Mouse (Mus musculus) forebrain, postnatal 0 days (tissue): ENCODE measurements around the gene Coro7. TPM values are rescaled to one million over a fixed set of nuclear protein-coding genes. Genes with fewer than 3 reads are reported as not detected.

Source experiments
- ATAC-seq: fragments of 200-750 bp; cut with Nextera tagmentation; 2 replicates; pipeline ENCODE4 v1.8.0; 2017; ENCODE audit warnings: mild to moderate bottlenecking, moderate library complexity
- DNase-seq: peaks from one replicate; pipeline ENCODE4 v3.0.0-alpha.2; 2015
- H3K27ac ChIP-seq: fragments of 300-500 bp; sonication (generic); 2 replicates; pipeline ENCODE4 v1.5.1; 2014; ENCODE audit warnings: low read depth, mild to moderate bottlenecking, antibody characterized with exemption, low read length, moderate library complexity, mixed read lengths
- H3K27me3 ChIP-seq: fragments of 300-500 bp; sonication (generic); 2 replicates; pipeline ENCODE4 v1.6.1; 2014; ENCODE audit warnings: mild to moderate bottlenecking, low read length, mixed read lengths; ENCODE audit not compliant: insufficient read depth
- H3K36me3 ChIP-seq: fragments of 300-500 bp; sonication (generic); 2 replicates; pipeline ENCODE4 v1.6.1; 2014; ENCODE audit warnings: mild to moderate bottlenecking, moderate library complexity; ENCODE audit not compliant: insufficient read depth
- H3K4me1 ChIP-seq: fragments of 300-500 bp; sonication (generic); 2 replicates; pipeline ENCODE4 v1.6.1; 2014; ENCODE audit warnings: antibody characterized with exemption; ENCODE audit not compliant: insufficient read depth
- H3K4me2 ChIP-seq: fragments of 300-500 bp; sonication (generic); 2 replicates; pipeline ENCODE4 v1.6.1; 2014; ENCODE audit warnings: low read depth, mild to moderate bottlenecking, moderate library complexity
- H3K4me3 ChIP-seq: fragments of 300-500 bp; sonication (generic); 2 replicates; pipeline ENCODE4 v1.5.1; 2014; ENCODE audit warnings: low read depth, low read length, mixed read lengths
- H3K9ac ChIP-seq: fragments of 300-500 bp; sonication (generic); 2 replicates; pipeline ENCODE4 v1.6.1; 2014; ENCODE audit warnings: mild to moderate bottlenecking
- H3K9me3 ChIP-seq: fragments of 300-500 bp; sonication (generic); 2 replicates; pipeline ENCODE4 v1.6.1; 2016; ENCODE audit warnings: low read length
- CTCF ChIP-seq: sonication (generic); IDR thresholded peaks from 2 replicates; pipeline ENCODE4 v1.5.1; 2016; ENCODE audit warnings: antibody characterized with exemption, control low read depth, low read depth
- WGBS: fragments of 180-500 bp; shearing (Covaris S2); extraction: QIAGEN DNeasy Blood & Tissue Kit; methylation state at CpG from one replicate; pipeline ENCODE4 v1.1.7; 2014; 5-methylcytosine and 5-hydroxymethylcytosine counted together
- polyA plus RNA-seq: library from polyadenylated mRNA; unstranded; fragments of >200 nt; fragmentation: Nextera tagmentation; extraction: Ambion mirVana; gene quantifications from 2 replicates; pipeline ENCODE4 v1.2.1, GENCODE M21; 2015
- total RNA-seq: library from RNA; depleted of rRNA; stranded (reverse); fragments of >200 nt; gene quantifications from 2 replicates; pipeline ENCODE4 v1.2.3, GENCODE M21; 2014

The Coro7 gene
- total and polyA plus RNA-seq, 2 experiments from 2014 or later: 24.9 to 29.3 TPM

DNA sequence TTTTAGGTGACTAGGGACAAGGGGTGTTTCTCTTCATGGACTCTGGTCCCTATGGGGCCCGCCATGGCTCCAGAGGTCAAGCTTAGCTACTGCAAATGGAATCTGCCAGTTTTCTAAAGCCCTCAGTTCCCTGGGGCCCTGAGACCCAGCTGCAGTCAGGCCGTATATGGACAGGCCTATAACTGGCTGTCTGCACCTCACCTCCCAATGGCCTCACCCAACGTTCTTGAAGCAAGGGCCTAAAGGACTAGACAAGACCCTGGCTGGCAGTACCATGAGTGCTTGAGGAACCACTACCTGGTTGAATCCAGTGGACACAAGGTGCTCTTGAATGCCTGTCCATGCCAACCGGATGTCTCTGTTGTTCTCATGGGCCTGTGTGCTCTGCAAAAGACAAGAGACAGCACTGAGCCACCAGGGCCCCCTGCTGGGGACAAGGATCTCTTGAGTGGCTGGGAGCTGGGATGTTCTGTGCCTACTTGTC lies 24.3 kb downstream of the Coro7 start:
- TF ChIP-seq CTCF: peak; percentile 28; the same call in 1 of the 2 replicates
- Histone ChIP-seq H3K9me3 (no peaks in the 10 kb centered on the region), H3K4me2 (no peak overlapping the region), H3K9ac (no peak overlapping the region), H3K36me3 (peaks cover 26% of the 10 kb centered on the region), H3K27ac (no peak overlapping the region), H3K27me3 (no peaks in the 10 kb centered on the region), H3K4me3 (no peak overlapping the region), H3K4me1 (no peaks in the 10 kb centered on the region)
- DNase-seq (no peak), ATAC-seq (no peak)
- 75% methylated on average over 4 of the region's 4 CpGs for WGBS

DNA sequence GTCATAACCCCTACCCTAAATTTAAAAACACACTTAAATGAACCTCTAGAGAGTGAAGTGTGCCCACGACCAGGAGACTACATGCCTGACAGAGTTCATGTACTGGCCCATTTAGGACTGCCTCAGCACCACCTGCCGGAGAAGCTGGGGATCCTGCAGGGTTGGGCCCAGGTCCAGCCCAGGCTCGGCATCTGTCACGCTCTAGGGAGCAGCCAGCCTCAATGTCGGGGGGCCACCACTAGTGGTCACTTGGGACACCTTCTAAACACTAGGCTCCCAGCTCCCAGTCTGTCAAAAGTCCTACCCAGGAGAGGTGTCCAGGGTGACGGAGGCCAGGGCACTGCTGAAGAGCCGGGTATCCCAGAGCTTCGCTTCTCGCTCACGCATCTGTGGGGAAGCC lies 24.9 kb downstream of the Coro7 start:
- H3K4me2 ChIP-seq: no peak overlapping the region
- no peak overlapping the region for H3K4me3 ChIP-seq
- H3K9me3 ChIP-seq: no peaks in the 10 kb centered on the region
- no peaks in the 10 kb centered on the region for H3K27me3 ChIP-seq
- H3K27ac ChIP-seq: no peak overlapping the region
- H3K36me3 ChIP-seq: peaks cover 26% of the 10 kb centered on the region
- peak; percentile 7; the same call in 1 of the 2 replicates for TF ChIP-seq CTCF
- 83% methylated on average over 10 of the region's 10 CpGs for WGBS
- DNase-seq (no peak), ATAC-seq (no peak)
- H3K4me1 ChIP-seq: no peaks in the 10 kb centered on the region
- H3K9ac ChIP-seq: no peak overlapping the region

DNA sequence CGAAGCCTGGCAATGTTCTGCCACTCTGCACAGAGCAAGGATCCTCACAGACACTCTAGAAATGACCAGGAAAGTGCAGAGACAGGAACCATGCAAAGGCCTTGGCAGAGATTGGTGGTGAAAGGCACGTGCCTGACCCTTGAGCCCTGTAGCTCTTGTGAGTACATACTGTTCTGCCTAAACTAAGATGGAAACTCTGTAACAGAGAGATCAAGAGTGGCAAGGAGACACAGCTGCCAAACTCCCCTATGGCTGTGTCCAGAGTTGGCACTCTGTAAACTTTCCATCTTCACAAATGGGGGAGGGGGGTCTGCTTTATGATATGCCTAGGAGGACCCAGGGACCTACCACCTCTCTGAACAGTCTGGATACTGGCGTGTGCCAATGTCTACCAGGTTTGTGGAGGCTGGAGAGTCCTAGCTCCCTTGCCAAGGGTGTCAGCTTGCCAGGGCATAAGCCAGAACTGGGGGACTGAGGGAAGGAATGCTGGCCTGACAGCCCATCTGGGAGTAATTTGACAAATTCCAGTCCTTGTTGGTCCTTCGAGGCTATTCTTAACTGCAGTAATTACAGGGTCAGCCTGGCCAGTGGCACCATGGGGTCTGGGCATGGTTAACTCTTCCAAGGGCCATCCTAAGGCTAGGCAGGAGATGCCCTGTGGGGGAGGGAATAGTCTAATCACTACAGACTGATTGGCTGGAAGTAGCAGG lies 26.7 kb downstream of the Coro7 start:
- H3K27ac ChIP-seq: no peak overlapping the region
- no peaks in the 10 kb centered on the region for H3K4me1 ChIP-seq
- peaks cover 34% of the 10 kb centered on the region for H3K36me3 ChIP-seq
- H3K27me3 ChIP-seq: no peaks in the 10 kb centered on the region
- ATAC-seq (no peak), DNase-seq (no peak)
- H3K9me3 ChIP-seq: no peaks in the 10 kb centered on the region
- H3K9ac ChIP-seq: no peak overlapping the region
- WGBS: 79% methylated on average over 4 of the region's 4 CpGs
- no peak overlapping the region for H3K4me2 ChIP-seq
- no peak for TF ChIP-seq CTCF
- no peak overlapping the region for H3K4me3 ChIP-seq

DNA sequence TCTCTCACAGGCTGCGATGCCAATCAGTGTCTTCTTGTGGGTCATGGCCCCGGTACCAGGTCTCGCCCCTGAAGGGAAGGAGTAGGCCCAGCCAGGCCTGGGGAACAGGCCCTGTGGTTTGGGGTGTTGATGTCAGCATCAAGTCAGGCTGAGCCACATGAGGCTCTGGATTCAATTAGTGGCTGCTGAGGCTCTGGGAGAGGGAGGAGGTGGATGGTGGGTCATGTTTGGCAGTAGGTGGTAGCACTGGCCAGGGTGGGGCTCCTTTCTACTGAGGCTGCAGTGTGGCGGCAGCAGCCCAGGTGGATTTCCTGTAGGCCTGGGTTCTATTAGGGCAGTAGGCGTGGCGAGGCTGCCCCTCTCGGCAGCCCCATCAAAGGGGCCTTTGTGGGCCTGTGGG lies 28.0 kb downstream of the Coro7 start:
- no peak for DNase-seq
- Histone ChIP-seq H3K4me1 (no peaks in the 10 kb centered on the region), H3K9me3 (no peaks in the 10 kb centered on the region), H3K27me3 (no peaks in the 10 kb centered on the region), H3K4me3 (no peak overlapping the region), H3K36me3 (peaks cover 34% of the 10 kb centered on the region), H3K9ac (no peak overlapping the region), H3K4me2 (no peak overlapping the region), H3K27ac (no peak overlapping the region)
- ATAC-seq: no peak
- TF ChIP-seq CTCF: no peak
- WGBS: 68% methylated on average over 7 of the region's 7 CpGs

DNA sequence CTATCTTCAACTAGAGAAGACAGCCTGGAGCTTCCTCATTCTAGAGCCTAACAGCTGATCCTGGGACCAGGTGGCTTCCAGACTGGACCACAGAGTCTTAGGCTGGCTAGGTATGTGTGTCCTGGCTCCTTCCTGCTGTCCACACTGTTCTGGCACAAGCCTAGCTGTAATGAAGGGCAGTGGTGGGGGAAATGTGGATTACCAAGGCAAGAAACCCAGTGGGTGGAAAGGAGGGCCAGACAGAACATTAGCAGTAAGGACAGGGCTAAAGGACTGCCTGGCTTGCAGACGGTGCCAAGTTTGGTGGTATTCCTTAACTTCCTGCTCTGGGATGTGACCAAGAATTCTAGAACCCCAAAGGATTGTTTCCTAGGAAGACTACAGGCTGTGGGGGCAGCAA lies 28.5 kb downstream of the Coro7 start:
- no peak overlapping the region for H3K9ac ChIP-seq
- no peak overlapping the region for H3K4me3 ChIP-seq
- DNase-seq: no peak
- no peak for ATAC-seq
- H3K27ac ChIP-seq: no peak overlapping the region
- H3K27me3 ChIP-seq: no peaks in the 10 kb centered on the region
- H3K36me3 ChIP-seq: peaks cover 34% of the 10 kb centered on the region
- H3K4me2 ChIP-seq: no peak overlapping the region
- no peaks in the 10 kb centered on the region for H3K4me1 ChIP-seq
- TF ChIP-seq CTCF: no peak
- 90% methylated on average over 1 of the region's 1 CpGs for WGBS
- H3K9me3 ChIP-seq: no peaks in the 10 kb centered on the region

DNA sequence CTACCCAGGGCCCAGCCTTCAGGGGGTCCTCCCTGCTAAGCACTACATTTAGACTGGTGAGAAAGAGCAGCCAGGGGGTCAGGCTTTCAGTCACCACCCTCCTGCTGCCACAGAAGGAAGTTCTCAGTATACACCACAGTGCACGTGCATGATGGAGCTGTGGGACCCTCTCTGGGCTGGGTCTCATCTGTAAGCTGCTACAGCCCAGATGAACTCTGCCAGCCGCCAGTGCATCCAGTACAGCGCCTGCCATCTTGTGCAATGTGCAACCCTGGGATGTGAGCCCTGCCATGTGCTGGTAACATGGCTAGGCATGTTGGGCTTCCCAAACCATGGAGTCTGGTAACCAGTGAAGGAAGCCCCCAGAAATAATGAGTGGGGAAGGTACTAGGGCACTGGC lies 29.4 kb downstream of the Coro7 start:
- peaks cover 34% of the 10 kb centered on the region for H3K36me3 ChIP-seq
- ATAC-seq (no peak), DNase-seq (no peak)
- TF ChIP-seq CTCF: no peak
- H3K9ac ChIP-seq: no peak overlapping the region
- no peaks in the 10 kb centered on the region for H3K9me3 ChIP-seq
- 90% methylated on average over 3 of the region's 3 CpGs for WGBS
- H3K4me1 ChIP-seq: no peaks in the 10 kb centered on the region
- no peak overlapping the region for H3K4me2 ChIP-seq
- no peaks in the 10 kb centered on the region for H3K27me3 ChIP-seq
- no peak overlapping the region for H3K27ac ChIP-seq
- H3K4me3 ChIP-seq: no peak overlapping the region

DNA sequence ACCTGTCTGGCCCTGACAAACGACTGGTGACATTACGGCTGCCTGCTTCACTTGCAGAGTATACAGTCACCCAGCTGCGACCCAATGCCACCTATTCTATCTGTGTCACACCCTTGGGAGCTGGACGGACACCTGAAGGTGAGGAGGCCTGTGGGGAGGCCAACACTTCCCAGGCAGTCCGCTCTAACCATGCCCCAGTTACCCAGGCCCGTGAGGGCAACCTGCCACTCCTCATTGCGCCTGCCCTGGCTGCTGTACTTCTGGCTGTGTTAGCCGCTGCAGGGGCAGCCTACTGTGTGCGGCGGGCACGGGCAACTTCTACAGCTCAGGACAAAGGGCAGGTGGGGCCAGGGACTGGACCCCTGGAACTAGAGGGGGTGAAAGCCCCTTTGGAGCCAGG lies 29.9 kb downstream of the Coro7 start:
- peaks cover 30% of the 10 kb centered on the region for H3K36me3 ChIP-seq
- H3K4me1 ChIP-seq: no peaks in the 10 kb centered on the region
- DNase-seq: no peak
- no peak for ATAC-seq
- H3K27ac ChIP-seq: no peak overlapping the region
- no peak for TF ChIP-seq CTCF
- no peaks in the 10 kb centered on the region for H3K27me3 ChIP-seq
- H3K9ac ChIP-seq: no peak overlapping the region
- no peaks in the 10 kb centered on the region for H3K9me3 ChIP-seq
- WGBS: 92% methylated on average over 11 of the region's 11 CpGs
- no peak overlapping the region for H3K4me3 ChIP-seq
- H3K4me2 ChIP-seq: no peak overlapping the region
